Mouse (Mus musculus) stomach, embryonic 14.5 days (tissue): ENCODE results near the gene Tenm4. TPM values are rescaled to one million over a fixed set of nuclear protein-coding genes. Genes with fewer than 3 reads are reported as not detected.
A peak's percentile ranks its signal among the peaks of the same experiment; 100 is the strongest.

Experiments
- ATAC-seq: fragments of 200-750 bp; cut with Nextera tagmentation; 2 replicates; pipeline ENCODE4 v1.8.0; 2017; ENCODE audit warnings: low read depth, moderate TSS enrichment; ENCODE audit not compliant: insufficient number of reproducible peaks, insufficient read depth, low FRiP score
- H3K27ac ChIP-seq: fragments of 300-500 bp; sonication (generic); 2 replicates; pipeline ENCODE4 v1.5.1; 2014; ENCODE audit warnings: mild to moderate bottlenecking, low read length, moderate library complexity, mixed read lengths
- H3K27me3 ChIP-seq: fragments of 300-500 bp; sonication (generic); 2 replicates; pipeline ENCODE4 v1.6.1; 2014; ENCODE audit warnings: low read length, control low read depth, mixed read lengths; ENCODE audit not compliant: control insufficient read depth, insufficient read depth
- H3K36me3 ChIP-seq: fragments of 300-500 bp; sonication (generic); 2 replicates; pipeline ENCODE4 v1.6.1; 2014; ENCODE audit warnings: mild to moderate bottlenecking, control low read depth, low read length, moderate library complexity, mixed read lengths; ENCODE audit not compliant: control insufficient read depth, insufficient read depth
- H3K4me1 ChIP-seq: fragments of 300-500 bp; sonication (generic); 2 replicates; pipeline ENCODE4 v1.6.1; 2014; ENCODE audit warnings: low read length, control low read depth, mixed read lengths; ENCODE audit not compliant: control insufficient read depth, insufficient read depth
- H3K4me2 ChIP-seq: fragments of 300-500 bp; sonication (generic); replicated peaks from 2 replicates; pipeline ENCODE4 v1.6.1; 2014; ENCODE audit warnings: low read depth, low read length, control low read depth
- H3K4me3 ChIP-seq: fragments of 300-500 bp; sonication (generic); 2 replicates; pipeline ENCODE4 v1.5.1; 2014; ENCODE audit warnings: low read depth, low read length, control low read depth
- H3K9ac ChIP-seq: fragments of 300-500 bp; sonication (generic); replicated peaks from 2 replicates; pipeline ENCODE4 v1.6.1; 2014; ENCODE audit warnings: low read depth, mild to moderate bottlenecking, control low read depth, low read length, moderate library complexity, mixed read lengths
- H3K9me3 ChIP-seq: fragments of 300-500 bp; sonication (generic); 2 replicates; pipeline ENCODE4 v1.6.1; 2016; ENCODE audit warnings: low read depth, low read length, control low read depth; ENCODE audit not compliant: control insufficient read depth
- WGBS: fragments of 180-500 bp; shearing (Covaris S2); extraction: QIAGEN DNeasy Blood & Tissue Kit; methylation state at CpG from one replicate; pipeline ENCODE4 v1.1.7; 2014; 5-methylcytosine and 5-hydroxymethylcytosine counted together
- polyA plus RNA-seq: library from polyadenylated mRNA; unstranded; fragments of >200 nt; fragmentation: Nextera tagmentation; extraction: Ambion mirVana; gene quantifications from 2 replicates; pipeline ENCODE4 v1.2.1, GENCODE M21; 2014

Gene Tenm4
- polyA plus RNA-seq, 1 experiment from 2014 or later: 28.8 TPM

DNA sequence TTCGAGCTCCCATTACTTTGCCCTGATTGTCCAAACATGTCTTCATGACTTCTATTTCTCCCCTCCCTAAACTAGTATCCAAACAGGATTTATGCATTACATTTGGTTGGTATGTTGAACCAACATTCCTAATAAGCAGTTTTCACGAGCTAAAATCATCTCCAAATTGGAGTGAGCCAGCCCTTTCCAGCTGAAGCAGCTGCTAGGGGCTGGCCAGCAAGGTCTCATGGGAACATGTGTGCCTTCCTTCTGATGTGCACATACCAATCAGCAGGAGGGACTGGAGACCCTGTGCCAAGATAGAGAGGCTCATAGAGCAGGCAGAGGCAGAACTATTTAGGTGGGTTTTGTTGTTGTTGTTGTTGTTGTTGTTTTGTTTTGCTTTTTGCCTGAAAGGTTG, 69.6 kb downstream of the Tenm4 start:
- Histone ChIP-seq H3K9me3 (no peaks in the 10 kb centered on the region), H3K27me3 (no peaks in the 10 kb centered on the region), H3K9ac (no peak overlapping the region), H3K36me3 (no peaks in the 10 kb centered on the region), H3K4me3 (no peak overlapping the region), H3K4me2 (no peak overlapping the region), H3K27ac (no peak overlapping the region), H3K4me1 (peaks cover 7% of the 10 kb centered on the region; the same call in 1 of the 2 replicates)
- 65% methylated on average over 2 of the region's 2 CpGs for WGBS
- ATAC-seq: no peak

DNA sequence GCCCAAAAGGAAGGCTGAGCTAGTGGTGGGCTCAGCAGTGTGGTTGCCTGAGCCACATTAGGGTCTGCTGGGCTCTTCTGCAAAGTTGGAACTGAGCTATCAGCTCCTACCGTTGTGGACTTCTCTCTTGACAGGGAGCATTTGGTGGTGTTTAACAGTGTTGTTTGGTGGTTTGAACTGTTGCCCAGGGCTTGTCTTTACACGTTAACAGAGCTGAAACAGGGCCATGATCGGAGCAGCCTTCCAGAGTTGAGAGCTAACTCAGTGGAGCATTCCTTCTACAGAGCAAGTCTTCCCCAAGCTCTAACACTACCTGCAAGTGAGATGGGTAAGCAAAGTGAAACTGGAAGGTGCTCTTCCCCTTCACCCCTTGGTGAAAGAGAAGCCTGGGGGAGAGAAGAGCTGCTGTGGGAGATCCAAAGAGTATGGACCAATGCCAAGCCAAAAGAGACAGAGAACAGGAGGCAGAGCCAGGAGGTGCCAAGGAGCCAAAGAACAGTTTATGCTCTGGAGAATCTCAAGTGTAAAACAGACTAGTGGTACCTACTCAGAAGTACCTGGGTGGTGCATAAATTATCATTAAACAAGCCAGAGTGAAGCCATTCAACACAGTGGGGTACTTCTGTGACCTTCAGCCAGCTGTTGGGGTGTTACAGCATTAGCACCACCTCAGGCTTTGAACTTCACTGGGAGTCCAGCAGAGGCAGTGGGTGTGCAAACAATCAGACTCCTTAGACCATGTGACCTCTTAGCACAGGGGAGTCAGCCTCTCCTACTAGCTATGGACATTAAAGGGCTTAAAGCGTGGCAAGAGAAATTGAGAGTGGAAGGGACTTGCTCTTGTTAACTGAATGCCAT, 71.5 kb downstream of the Tenm4 start:
- 49% methylated on average over 4 of the region's 4 CpGs for WGBS
- Histone ChIP-seq H3K4me2 (no peak overlapping the region), H3K27ac (peak overlapping the region; percentile 13; the same call in 1 of the 2 replicates), H3K9ac (no peak overlapping the region), H3K4me3 (no peak overlapping the region), H3K36me3 (no peaks in the 10 kb centered on the region), H3K4me1 (peaks cover 7% of the 10 kb centered on the region; the same call in 1 of the 2 replicates), H3K9me3 (no peaks in the 10 kb centered on the region), H3K27me3 (no peaks in the 10 kb centered on the region)
- ATAC-seq: peak; percentile 49; the same call in 1 of the 2 replicates

DNA sequence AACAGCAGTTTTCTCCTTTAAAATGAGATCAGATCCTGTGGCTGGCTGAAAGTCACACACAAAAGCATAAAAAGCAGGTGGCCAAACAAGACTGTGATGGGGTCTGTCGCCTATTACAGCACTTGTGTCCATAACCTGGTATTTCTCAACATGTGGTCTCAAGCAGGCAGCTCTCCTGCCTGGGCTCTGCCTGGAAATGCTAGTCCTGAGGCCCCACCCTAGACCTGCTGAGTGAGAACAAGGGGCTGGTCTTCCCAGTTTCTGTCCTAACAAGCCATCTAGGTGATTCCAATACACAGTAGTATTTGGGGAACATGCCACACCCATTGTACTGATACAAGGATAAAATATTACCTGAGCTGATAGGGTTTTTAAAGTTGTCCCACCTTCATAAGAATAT, 73.8 kb downstream of the Tenm4 start:
- no peaks in the 10 kb centered on the region; the same call in 1 of the 2 replicates for H3K9me3 ChIP-seq
- ATAC-seq: no peak
- 71% methylated on average over 1 of the region's 1 CpGs for WGBS
- no peak overlapping the region for H3K4me2 ChIP-seq
- peaks cover 7% of the 10 kb centered on the region; the same call in 1 of the 2 replicates for H3K4me1 ChIP-seq
- H3K4me3 ChIP-seq: no peak overlapping the region
- no peak overlapping the region for H3K27ac ChIP-seq
- no peaks in the 10 kb centered on the region for H3K36me3 ChIP-seq
- no peak overlapping the region for H3K9ac ChIP-seq
- H3K27me3 ChIP-seq: no peaks in the 10 kb centered on the region

DNA sequence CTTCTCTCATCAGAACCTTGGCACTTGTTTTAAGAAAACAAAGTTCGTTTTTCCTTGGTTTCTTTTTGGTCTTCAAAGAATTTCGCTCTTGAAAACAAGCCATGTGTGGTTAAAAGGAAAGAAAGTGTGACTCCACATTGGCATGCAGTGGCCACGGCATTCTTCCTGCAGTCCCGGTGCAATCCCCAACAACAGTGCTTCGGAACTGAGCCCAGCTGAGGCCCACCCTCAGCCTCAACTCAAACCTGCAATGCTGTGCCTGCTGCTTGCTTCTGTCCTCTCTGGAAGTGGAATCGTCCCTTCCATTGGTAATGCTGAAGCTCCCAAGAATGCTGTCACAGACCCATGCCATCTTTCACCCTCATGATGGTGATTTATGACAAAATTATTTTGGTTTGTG, 88.6 kb downstream of the Tenm4 start:
- ATAC-seq: no peak
- H3K4me3 ChIP-seq: no peak overlapping the region

DNA sequence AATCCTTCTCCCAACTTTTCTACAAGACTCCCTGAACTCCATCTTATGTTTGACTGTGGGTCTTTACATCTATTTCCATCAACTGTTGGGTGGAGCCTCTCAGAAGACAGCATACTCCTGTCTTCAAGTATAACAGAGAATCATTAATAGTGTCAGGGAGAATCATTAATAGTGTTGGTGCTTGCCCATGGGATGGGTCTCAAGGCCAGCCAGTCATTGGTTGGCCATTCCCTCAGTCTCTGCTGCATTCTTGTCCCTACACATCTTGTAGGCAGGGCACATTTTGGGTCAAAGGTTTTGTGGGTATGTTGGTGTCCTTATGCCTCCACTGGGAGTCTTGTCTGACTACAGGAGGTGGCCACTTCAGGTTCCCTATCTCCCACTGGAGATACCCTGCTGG, 91.1 kb downstream of the Tenm4 start:
- Histone ChIP-seq H3K4me3 (no peak overlapping the region), H3K4me2 (no peak overlapping the region), H3K4me1 (peaks cover 3% of the 10 kb centered on the region; the same call in 1 of the 2 replicates), H3K9ac (no peak overlapping the region), H3K9me3 (no peaks in the 10 kb centered on the region), H3K27ac (no peak overlapping the region), H3K27me3 (no peaks in the 10 kb centered on the region), H3K36me3 (no peaks in the 10 kb centered on the region)
- no peak for ATAC-seq

More for the DNA sequence above, 88.6 kb downstream of the Tenm4 start:
- Histone ChIP-seq H3K9me3 (no peaks in the 10 kb centered on the region), H3K9ac (no peak overlapping the region), H3K27me3 (no peaks in the 10 kb centered on the region), H3K4me1 (no peaks in the 10 kb centered on the region), H3K4me2 (no peak overlapping the region), H3K36me3 (no peaks in the 10 kb centered on the region), H3K27ac (no peak overlapping the region)
- 91% methylated on average over 6 of the region's 6 CpGs for WGBS

DNA sequence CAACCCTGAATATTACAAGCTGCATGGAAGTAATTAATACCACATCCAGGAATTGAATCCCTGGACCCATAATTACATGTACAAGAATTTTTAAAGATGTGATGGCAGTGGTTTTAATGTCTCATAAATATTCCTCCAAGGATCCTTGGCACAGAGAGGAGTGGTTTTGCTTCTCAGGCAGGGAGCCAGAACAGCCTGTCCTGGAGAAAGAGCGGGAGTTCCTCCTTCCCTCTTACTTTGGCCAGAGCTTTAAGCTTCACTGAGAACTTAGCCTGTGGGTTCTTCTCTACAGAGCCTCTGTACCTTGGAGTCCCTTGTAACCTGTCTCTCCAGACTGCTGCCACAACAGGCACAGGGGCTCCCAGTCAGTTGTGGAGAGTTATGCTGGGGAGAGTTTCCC, 94.9 kb downstream of the Tenm4 start:
- Histone ChIP-seq H3K9me3 (no peaks in the 10 kb centered on the region), H3K4me3 (no peak overlapping the region), H3K4me1 (peaks cover 3% of the 10 kb centered on the region; the same call in 1 of the 2 replicates), H3K27me3 (no peaks in the 10 kb centered on the region), H3K9ac (no peak overlapping the region), H3K36me3 (no peaks in the 10 kb centered on the region), H3K27ac (no peak overlapping the region), H3K4me2 (no peak overlapping the region)
- no peak for ATAC-seq
- WGBS: 69% methylated on average over 1 of the region's 1 CpGs

DNA sequence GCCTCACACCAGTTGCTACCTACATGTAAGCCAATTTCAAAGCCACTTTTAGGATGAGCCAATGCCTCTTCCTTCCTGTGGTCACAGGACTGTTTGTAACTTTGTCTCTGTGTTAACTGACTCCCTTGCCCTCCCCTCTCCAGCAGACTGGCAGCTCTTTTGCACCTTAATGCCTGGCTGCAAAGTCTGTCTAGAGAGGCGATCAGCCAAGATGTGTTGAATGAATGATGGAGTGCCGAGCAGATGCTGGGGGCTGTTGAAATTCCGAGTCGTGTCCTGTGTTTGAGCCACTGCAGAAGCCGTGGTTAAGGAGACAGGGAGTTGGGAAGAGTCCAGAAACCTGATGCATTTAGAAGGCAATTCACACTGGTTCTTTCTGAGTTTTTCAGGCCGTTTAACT, 96.2 kb downstream of the Tenm4 start:
- no peaks in the 10 kb centered on the region for H3K9me3 ChIP-seq
- H3K27me3 ChIP-seq: no peaks in the 10 kb centered on the region
- H3K9ac ChIP-seq: no peak overlapping the region
- no peak overlapping the region for H3K4me3 ChIP-seq
- 33% methylated on average over 6 of the region's 6 CpGs for WGBS
- H3K27ac ChIP-seq: no peak overlapping the region
- H3K36me3 ChIP-seq: no peaks in the 10 kb centered on the region
- ATAC-seq: peak; percentile 56; the same call in 1 of the 2 replicates
- peaks cover 3% of the 10 kb centered on the region; the same call in 1 of the 2 replicates for H3K4me1 ChIP-seq
- H3K4me2 ChIP-seq: no peak overlapping the region

DNA sequence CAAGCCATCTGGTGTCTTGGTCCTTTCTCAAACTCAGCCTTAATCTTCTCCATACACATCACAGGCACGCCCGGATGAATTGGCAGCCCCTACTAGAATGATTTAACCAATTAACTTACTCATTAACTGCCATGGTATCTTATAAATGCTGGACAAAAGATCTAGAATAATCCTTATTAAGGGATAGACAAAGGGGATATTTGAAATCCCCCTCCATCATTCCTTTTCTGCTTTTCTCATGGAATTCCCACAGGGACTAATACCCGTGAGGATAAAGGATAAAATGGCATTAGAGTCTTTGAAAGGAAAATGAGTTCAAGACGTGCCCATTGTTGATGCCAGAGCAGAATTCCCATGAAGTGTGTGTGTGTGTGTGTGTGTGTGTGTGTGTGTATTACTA, 99.6 kb downstream of the Tenm4 start:
- H3K4me1 ChIP-seq: peaks cover 3% of the 10 kb centered on the region; the same call in 1 of the 2 replicates
- WGBS: 84% methylated on average over 4 of the region's 4 CpGs
- H3K27me3 ChIP-seq: no peaks in the 10 kb centered on the region

More for the DNA sequence above, 99.6 kb downstream of the Tenm4 start:
- H3K9me3 ChIP-seq: no peaks in the 10 kb centered on the region
- no peak for ATAC-seq
- H3K4me3 ChIP-seq: no peak overlapping the region
- H3K9ac ChIP-seq: no peak overlapping the region
- no peaks in the 10 kb centered on the region for H3K36me3 ChIP-seq
- H3K4me2 ChIP-seq: no peak overlapping the region
- no peak overlapping the region for H3K27ac ChIP-seq
